Mouse (Mus musculus) limb, embryonic 12.5 days (tissue): ENCODE results near the gene Asb18. TPM values are rescaled to one million over a fixed set of nuclear protein-coding genes. Genes with fewer than 3 reads are reported as not detected.
A peak's percentile ranks its signal among the peaks of the same experiment; 100 is the strongest.

ENCODE experiments used
- ATAC-seq: fragments of 200-750 bp; cut with Nextera tagmentation; 2 replicates; pipeline ENCODE4 v1.8.0; 2017; ENCODE audit warnings: low read depth, moderate TSS enrichment; ENCODE audit not compliant: insufficient number of reproducible peaks, insufficient read depth, low FRiP score, low TSS enrichment
- H3K27ac ChIP-seq: fragments of 300-500 bp; sonication (generic); 2 replicates; pipeline ENCODE4 v1.5.1; 2016; ENCODE audit warnings: mild to moderate bottlenecking, moderate library complexity
- H3K27me3 ChIP-seq: fragments of 300-500 bp; sonication (generic); 2 replicates; pipeline ENCODE4 v1.6.1; 2016; ENCODE audit warnings: mild to moderate bottlenecking, moderate library complexity
- H3K36me3 ChIP-seq: fragments of 300-500 bp; sonication (generic); 2 replicates; pipeline ENCODE4 v1.6.1; 2016; ENCODE audit warnings: mild to moderate bottlenecking, moderate library complexity
- H3K4me1 ChIP-seq: fragments of 300-500 bp; sonication (generic); replicated peaks from 2 replicates; pipeline ENCODE4 v1.6.1; 2016
- H3K4me2 ChIP-seq: fragments of 300-500 bp; sonication (generic); 2 replicates; pipeline ENCODE4 v1.6.1; 2016; ENCODE audit warnings: mild to moderate bottlenecking, moderate library complexity
- H3K4me3 ChIP-seq: fragments of 300-500 bp; sonication (generic); replicated peaks from 2 replicates; pipeline ENCODE4 v1.5.1; 2016; ENCODE audit warnings: mild to moderate bottlenecking
- H3K9ac ChIP-seq: fragments of 300-500 bp; sonication (generic); replicated peaks from 2 replicates; pipeline ENCODE4 v1.6.1; 2016; ENCODE audit warnings: mild to moderate bottlenecking, moderate library complexity
- H3K9me3 ChIP-seq: fragments of 300-500 bp; sonication (generic); 2 replicates; pipeline ENCODE4 v1.6.1; 2016; ENCODE audit warnings: mild to moderate bottlenecking, moderate library complexity
- WGBS: fragments of 180-500 bp; shearing (Covaris S2); methylation state at CpG from one replicate; pipeline ENCODE4 v1.1.7; 2016; 5-methylcytosine and 5-hydroxymethylcytosine counted together
- polyA plus RNA-seq: library from polyadenylated mRNA; unstranded; fragments of >200 nt; fragmentation: Nextera tagmentation; extraction: Ambion mirVana; gene quantifications from 2 replicates; pipeline ENCODE4 v1.2.1, GENCODE M21; 2016

The Asb18 gene
- polyA plus RNA-seq, 1 experiment from 2014 or later: 0.05 TPM

- no peak for ATAC-seq
- Histone ChIP-seq H3K27ac (no peak overlapping the region), H3K9me3 (no peaks in the 10 kb centered on the region), H3K4me1 (peaks cover 49% of the 10 kb centered on the region), H3K9ac (no peak overlapping the region), H3K36me3 (no peaks in the 10 kb centered on the region), H3K27me3 (peaks cover 97% of the 10 kb centered on the region), H3K4me3 (no peak overlapping the region), H3K4me2 (no peak overlapping the region)
- WGBS: 6% methylated on average over 6 of the region's 6 CpGs
Observed at GRCm38 (mm10) chr1:89933028-89933427, 81.4 kb downstream of the Asb18 start.

DNA sequence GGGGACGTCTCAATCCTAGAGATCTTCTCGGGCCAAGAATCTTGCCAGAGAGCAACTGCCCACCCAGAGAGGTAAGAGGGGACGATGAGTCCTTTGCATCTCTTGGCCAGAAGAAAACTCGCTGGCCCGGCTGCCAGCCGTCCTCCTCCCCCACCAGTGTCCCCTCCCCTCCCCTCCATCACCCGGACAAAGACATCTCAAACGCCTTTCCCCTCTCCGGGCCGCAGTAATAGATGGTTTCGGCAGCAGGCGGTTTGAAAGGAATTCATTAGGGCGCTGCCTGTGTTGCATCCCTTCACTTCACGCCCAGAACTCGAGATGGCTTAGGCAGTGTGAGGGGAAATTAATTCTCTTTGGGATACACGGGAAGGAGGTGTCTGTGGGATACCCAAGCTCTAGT lies 81.8 kb downstream of the Asb18 start:
- no peaks in the 10 kb centered on the region for H3K36me3 ChIP-seq
- H3K4me3 ChIP-seq: no peak overlapping the region
- H3K4me1 ChIP-seq: peaks cover 50% of the 10 kb centered on the region
- H3K4me2 ChIP-seq: no peak overlapping the region
- under 1% methylated on average over 16 of the region's 16 CpGs for WGBS
- H3K9me3 ChIP-seq: no peaks in the 10 kb centered on the region
- no peak overlapping the region for H3K27ac ChIP-seq
- no peak for ATAC-seq
- no peak overlapping the region for H3K9ac ChIP-seq
- H3K27me3 ChIP-seq: peaks cover 97% of the 10 kb centered on the region

DNA sequence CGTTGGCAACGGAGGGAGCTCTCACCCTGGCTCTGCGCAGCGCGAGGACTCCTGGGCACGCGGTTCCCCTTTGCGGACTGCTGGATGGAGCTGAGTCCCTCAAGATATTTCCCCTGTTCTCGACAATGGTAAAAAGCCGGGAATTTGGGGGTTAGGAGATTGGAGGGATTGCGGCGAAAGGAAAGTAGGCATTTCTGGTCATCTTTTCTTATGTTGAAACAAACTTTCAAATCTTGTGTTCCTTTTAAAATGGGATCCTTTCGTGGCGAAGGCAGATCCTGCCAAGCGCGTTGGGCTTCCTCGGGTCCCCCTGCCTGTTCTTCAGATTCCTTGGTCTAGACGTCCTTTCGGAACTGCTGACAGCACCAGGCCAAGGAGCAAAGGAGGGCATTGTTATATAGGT lies 82.4 kb downstream of the Asb18 start:
- no peak overlapping the region for H3K4me2 ChIP-seq
- no peaks in the 10 kb centered on the region for H3K36me3 ChIP-seq
- 2% methylated on average over 19 of the region's 19 CpGs for WGBS
- no peak overlapping the region for H3K4me3 ChIP-seq
- no peak overlapping the region for H3K27ac ChIP-seq
- peaks cover 56% of the 10 kb centered on the region for H3K4me1 ChIP-seq
- no peaks in the 10 kb centered on the region for H3K9me3 ChIP-seq
- H3K27me3 ChIP-seq: peaks cover 97% of the 10 kb centered on the region
- no peak for ATAC-seq
- no peak overlapping the region for H3K9ac ChIP-seq

DNA sequence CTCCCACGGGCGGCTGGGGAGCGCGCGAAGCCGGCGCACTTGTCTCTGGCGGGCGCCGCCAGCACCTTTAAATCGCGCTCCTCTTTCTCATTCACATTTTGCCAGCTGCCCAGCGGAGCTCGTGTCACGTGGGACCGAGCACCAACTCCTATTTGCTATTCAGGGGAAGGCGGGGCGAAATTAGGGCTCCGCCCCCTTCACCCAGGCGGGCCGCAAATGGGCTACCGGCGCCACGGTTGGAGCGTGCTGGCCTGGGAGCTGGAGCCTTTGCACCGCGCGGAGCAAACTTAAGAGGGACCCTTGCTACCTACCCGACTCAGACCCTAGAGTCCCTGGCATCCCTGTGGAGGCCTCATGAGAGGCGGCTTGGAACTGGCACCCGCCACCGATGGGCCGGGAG lies 83.3 kb downstream of the Asb18 start, which contains the start of gene Gbx2:
Gene Gbx2, minus strand, starts transcription at position 60 of the 400 bp plus-strand sequence.
- Histone ChIP-seq H3K36me3 (no peaks in the 10 kb centered on the region), H3K27me3 (peaks cover 97% of the 10 kb centered on the region), H3K27ac (no peak within 1 kb of the TSS), H3K4me3 (peak within 1 kb of the TSS; percentile 49), H3K9ac (peak within 1 kb of the TSS; percentile 38; the same call in 1 of the 2 replicates), H3K9me3 (no peaks in the 10 kb centered on the region), H3K4me1 (peaks cover 63% of the 10 kb centered on the region), H3K4me2 (peak within 1 kb of the TSS; percentile 88)
- peak; percentile 33; the same call in 1 of the 2 replicates for ATAC-seq
- WGBS: under 1% methylated on average over 33 of the region's 33 CpGs

DNA sequence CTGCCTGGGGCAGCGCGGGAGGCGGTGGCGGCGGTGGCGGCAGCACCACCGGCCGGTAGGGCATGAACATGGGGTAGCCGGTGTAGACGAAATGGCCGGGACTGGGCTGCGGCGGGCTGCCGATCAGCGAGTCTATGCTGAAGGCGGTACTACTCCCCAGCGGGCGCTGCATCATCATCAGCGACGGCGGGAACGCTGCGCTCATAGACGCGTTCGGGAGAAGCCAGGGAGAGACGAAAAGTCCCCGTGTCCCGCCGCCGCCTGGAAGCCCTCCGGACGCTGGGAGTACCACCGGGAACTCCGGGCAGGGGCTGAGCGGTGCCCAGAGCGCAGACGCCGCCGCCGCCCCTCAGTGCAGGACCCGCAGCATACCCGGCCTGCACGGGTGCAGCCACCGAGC lies 83.9 kb downstream of the Asb18 start:
- 0 out of 2 replicates have a peak, but pooled peaks have one; percentile 26 for ATAC-seq
- peaks cover 97% of the 10 kb centered on the region for H3K27me3 ChIP-seq
- under 1% methylated on average over 42 of the region's 45 CpGs for WGBS
- H3K4me1 ChIP-seq: peaks cover 57% of the 10 kb centered on the region
- H3K27ac ChIP-seq: no peak overlapping the region
- peak overlapping the region; percentile 88 for H3K4me2 ChIP-seq
- no peaks in the 10 kb centered on the region for H3K36me3 ChIP-seq
- H3K9me3 ChIP-seq: no peaks in the 10 kb centered on the region
- peak overlapping the region; percentile 49 for H3K4me3 ChIP-seq
- peak overlapping the region; percentile 38; the same call in 1 of the 2 replicates for H3K9ac ChIP-seq

- ATAC-seq: no peak
- under 1% methylated on average over 55 of the region's 55 CpGs for WGBS
- no peak overlapping the region for H3K27ac ChIP-seq
- H3K9me3 ChIP-seq: no peaks in the 10 kb centered on the region
- H3K4me2 ChIP-seq: peak overlapping the region; percentile 88
- H3K27me3 ChIP-seq: peaks cover 97% of the 10 kb centered on the region
- no peaks in the 10 kb centered on the region for H3K36me3 ChIP-seq
- peak overlapping the region; percentile 38; the same call in 1 of the 2 replicates for H3K9ac ChIP-seq
- H3K4me3 ChIP-seq: peak overlapping the region; percentile 49
- H3K4me1 ChIP-seq: peaks cover 54% of the 10 kb centered on the region
Observed at GRCm38 (mm10) chr1:89929721-89930505, 84.6 kb downstream of the Asb18 start.

- Histone ChIP-seq H3K9ac (no peak overlapping the region), H3K9me3 (no peaks in the 10 kb centered on the region), H3K4me3 (peak overlapping the region; percentile 8), H3K27me3 (peaks cover 97% of the 10 kb centered on the region), H3K4me1 (peaks cover 51% of the 10 kb centered on the region), H3K4me2 (peak overlapping the region; percentile 15; the same call in 1 of the 2 replicates), H3K36me3 (no peaks in the 10 kb centered on the region), H3K27ac (no peak overlapping the region)
- 4% methylated on average over 6 of the region's 6 CpGs for WGBS
- ATAC-seq: no peak
Observed at GRCm38 (mm10) chr1:89929181-89929580, 85.3 kb downstream of the Asb18 start.

- no peaks in the 10 kb centered on the region for H3K9me3 ChIP-seq
- ATAC-seq: no peak
- peak overlapping the region; percentile 15 for H3K4me2 ChIP-seq
- peak overlapping the region; percentile 8 for H3K4me3 ChIP-seq
- peaks cover 47% of the 10 kb centered on the region for H3K4me1 ChIP-seq
- H3K36me3 ChIP-seq: no peaks in the 10 kb centered on the region
- WGBS: 7% methylated on average over 25 of the region's 25 CpGs
- peaks cover 97% of the 10 kb centered on the region for H3K27me3 ChIP-seq
- no peak overlapping the region for H3K27ac ChIP-seq
- no peak overlapping the region for H3K9ac ChIP-seq
Observed at GRCm38 (mm10) chr1:89928676-89929075, 85.8 kb downstream of the Asb18 start.

DNA sequence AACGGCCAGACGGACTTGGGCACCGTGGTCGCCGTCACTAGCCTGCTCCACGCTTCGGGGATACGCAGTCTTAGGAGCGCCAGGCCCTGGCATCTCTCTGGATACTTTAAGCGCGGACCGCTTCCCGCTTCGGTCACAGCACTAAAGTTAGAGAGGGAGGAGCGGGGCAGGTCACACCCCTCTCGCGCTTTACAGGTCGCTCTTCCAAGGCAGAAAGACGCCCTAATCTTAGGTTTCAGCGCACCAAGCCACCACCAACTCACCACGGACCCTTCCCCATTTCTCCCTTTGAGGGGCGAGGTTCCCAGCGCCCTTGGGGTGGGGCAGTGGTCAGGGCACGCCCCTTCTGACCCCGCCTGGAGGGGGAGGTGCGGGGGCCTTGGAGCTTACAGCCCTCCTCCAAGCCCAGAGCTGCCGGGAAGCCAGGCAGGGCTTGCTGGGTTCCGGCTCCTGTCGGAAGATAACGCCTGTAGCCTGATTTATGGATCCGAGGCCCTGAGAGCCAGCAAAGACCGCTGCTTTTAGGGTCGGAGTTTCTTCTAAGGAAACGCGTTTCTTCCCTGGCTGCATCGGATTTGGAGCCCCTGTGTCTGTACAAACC lies 87.3 kb downstream of the Asb18 start:
- Histone ChIP-seq H3K4me2 (peak overlapping the region; percentile 59), H3K9me3 (no peaks in the 10 kb centered on the region), H3K27me3 (peaks cover 100% of the 10 kb centered on the region), H3K4me3 (peak overlapping the region; percentile 37), H3K4me1 (peaks cover 59% of the 10 kb centered on the region), H3K9ac (no peak overlapping the region), H3K27ac (no peak overlapping the region), H3K36me3 (no peaks in the 10 kb centered on the region)
- WGBS: 1% methylated on average over 36 of the region's 36 CpGs
- no peak for ATAC-seq

- ATAC-seq: no peak
- 16% methylated on average over 9 of the region's 9 CpGs for WGBS
- Histone ChIP-seq H3K36me3 (no peaks in the 10 kb centered on the region), H3K4me2 (peak overlapping the region; percentile 59), H3K4me1 (peaks cover 58% of the 10 kb centered on the region), H3K4me3 (peak overlapping the region; percentile 37), H3K27ac (no peak overlapping the region), H3K9ac (no peak overlapping the region), H3K27me3 (peaks cover 100% of the 10 kb centered on the region), H3K9me3 (no peaks in the 10 kb centered on the region)
Observed at GRCm38 (mm10) chr1:89926583-89927060, 87.8 kb downstream of the Asb18 start.

GRCm38 (mm10) chr1:89925501-89926190 lies 88.8 kb downstream of the Asb18 start:
- Histone ChIP-seq H3K27ac (no peak overlapping the region), H3K36me3 (no peaks in the 10 kb centered on the region), H3K27me3 (peaks cover 100% of the 10 kb centered on the region), H3K4me2 (no peak overlapping the region), H3K4me1 (peaks cover 48% of the 10 kb centered on the region), H3K9ac (no peak overlapping the region), H3K4me3 (no peak overlapping the region), H3K9me3 (no peaks in the 10 kb centered on the region)
- ATAC-seq: no peak
- 21% methylated on average over 12 of the region's 12 CpGs for WGBS
